Mouse (Mus musculus) heart, embryonic 14.5 days (tissue): ENCODE results near the gene Arhgap24. TPM values are rescaled to one million over a fixed set of nuclear protein-coding genes. Genes with fewer than 3 reads are reported as not detected.

Experiments
- ATAC-seq: fragments of 200-750 bp; cut with Nextera tagmentation; 2 replicates; pipeline ENCODE4 v1.8.0; 2017; ENCODE audit warnings: low read depth, moderate TSS enrichment; ENCODE audit not compliant: insufficient number of reproducible peaks, insufficient read depth, low FRiP score
- H3K27ac ChIP-seq, 2 experiments: fragments of 200-500 bp in 1 of 2; fragments of 300-500 bp in 1 of 2; sonication (generic) in 1 of 2; replicated peaks in 1 of 2; 2 replicates each; pipeline ENCODE4 v1.5.1; 2012 to 2014; ENCODE audit warnings: low read depth in 2 of 2, low read length in 2 of 2, control low read depth in 1 of 2, mild to moderate bottlenecking in 1 of 2, mixed read lengths in 1 of 2; ENCODE audit not compliant: control insufficient read depth in 1 of 2, insufficient read depth in 1 of 2
- H3K27me3 ChIP-seq: fragments of 300-500 bp; sonication (generic); 2 replicates; pipeline ENCODE4 v1.6.1; 2014; ENCODE audit warnings: mild to moderate bottlenecking, low read length, control low read depth; ENCODE audit not compliant: control insufficient read depth, insufficient read depth
- H3K36me3 ChIP-seq: fragments of 300-500 bp; sonication (generic); 2 replicates; pipeline ENCODE4 v1.6.1; 2014; ENCODE audit warnings: mild to moderate bottlenecking, control low read depth, low read length, mixed read lengths; ENCODE audit not compliant: control insufficient read depth, insufficient read depth
- H3K4me1 ChIP-seq, 2 experiments: fragments of 200-500 bp in 1 of 2; fragments of 300-500 bp in 1 of 2; sonication (generic) in 1 of 2; 2 replicates each; pipeline ENCODE4 v1.6.1; 2012 to 2014; ENCODE audit warnings: low read length in 2 of 2, control low read depth in 1 of 2, mixed read lengths in 1 of 2; ENCODE audit not compliant: control insufficient read depth in 2 of 2, insufficient read depth in 2 of 2
- H3K4me2 ChIP-seq: fragments of 300-500 bp; sonication (generic); 2 replicates; pipeline ENCODE4 v1.6.1; 2014; ENCODE audit warnings: mild to moderate bottlenecking, low read length
- H3K4me3 ChIP-seq, 2 experiments: fragments of 200-500 bp in 1 of 2; fragments of 300-500 bp in 1 of 2; sonication (generic) in 1 of 2; 2 replicates each; pipeline ENCODE4 v1.5.1; 2012 to 2014; ENCODE audit warnings: low read length in 2 of 2, mild to moderate bottlenecking in 2 of 2, control low read depth in 1 of 2, low read depth in 1 of 2, moderate library complexity in 1 of 2; ENCODE audit not compliant: control insufficient read depth in 1 of 2, insufficient read depth in 1 of 2
- H3K9ac ChIP-seq: fragments of 300-500 bp; sonication (generic); 2 replicates; pipeline ENCODE4 v1.6.1; 2014; ENCODE audit warnings: mild to moderate bottlenecking, low read length
- H3K9me3 ChIP-seq: fragments of 300-500 bp; sonication (generic); 2 replicates; pipeline ENCODE4 v1.6.1; 2016; ENCODE audit warnings: low read length, control low read depth; ENCODE audit not compliant: control insufficient read depth
- WGBS: fragments of 180-500 bp; shearing (Covaris S2); extraction: QIAGEN DNeasy Blood & Tissue Kit; methylation state at CpG from one replicate; pipeline ENCODE4 v1.1.7; 2014; 5-methylcytosine and 5-hydroxymethylcytosine counted together
- polyA plus RNA-seq: library from polyadenylated mRNA; unstranded; fragments of >200 nt; fragmentation: Nextera tagmentation; extraction: Ambion mirVana; gene quantifications from 2 replicates; pipeline ENCODE4 v1.2.1, GENCODE M21; 2014

The Arhgap24 gene
- polyA plus RNA-seq, 1 experiment from 2014 or later: 14.7 TPM

DNA sequence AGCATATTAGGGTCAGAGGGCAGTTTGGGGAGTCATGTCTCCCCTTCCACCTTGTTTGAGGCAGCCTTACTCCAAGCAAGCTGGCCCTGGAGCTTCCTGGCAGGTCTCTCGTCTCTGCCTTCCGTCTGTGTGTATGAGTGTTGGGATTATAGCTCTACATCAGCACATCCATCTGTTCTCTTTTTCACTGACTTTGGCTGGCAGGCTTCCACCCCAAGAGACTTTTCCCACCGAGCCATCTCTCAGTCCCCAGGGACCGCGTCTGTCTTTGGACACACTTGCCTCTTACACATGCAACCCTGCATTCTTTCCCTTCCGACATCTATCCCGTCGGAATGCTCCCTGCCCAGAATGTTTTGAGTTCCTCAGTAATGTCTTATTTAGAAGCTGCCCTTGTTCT lies 267.8 kb downstream of the Arhgap24 start:
- WGBS: 25% methylated on average over 8 of the region's 8 CpGs
- no peak for ATAC-seq

DNA sequence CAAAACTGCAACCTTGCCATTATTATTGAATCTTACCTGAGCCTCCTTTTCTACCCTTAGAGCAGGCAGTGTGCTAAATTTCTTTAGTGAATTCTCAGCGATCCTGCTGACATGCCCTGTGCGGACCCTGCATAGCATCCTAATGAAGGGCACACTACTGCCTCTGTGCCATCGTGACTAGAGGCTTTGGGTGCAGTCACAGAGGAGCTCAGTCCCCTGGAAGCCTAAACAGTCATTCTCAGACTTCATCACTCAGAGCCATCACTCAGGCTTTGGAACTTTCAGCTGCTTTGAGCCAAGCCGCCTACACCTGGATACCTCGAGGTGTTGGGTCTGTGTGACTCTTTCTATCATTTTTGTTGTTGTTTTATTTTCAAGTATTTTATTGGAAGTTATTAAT lies 269.5 kb downstream of the Arhgap24 start:
- Histone ChIP-seq H3K9me3 (no peaks in the 10 kb centered on the region), H3K27me3 (no peaks in the 10 kb centered on the region), H3K4me1 (peaks cover 8 to 21% of the 10 kb centered on the region in 2 experiments), H3K9ac (no peak overlapping the region), H3K27ac (no peak overlapping the region), H3K4me3 (no peak overlapping the region), H3K4me2 (no peak overlapping the region), H3K36me3 (no peaks in the 10 kb centered on the region)
- ATAC-seq: no peak
- 72% methylated on average over 5 of the region's 5 CpGs for WGBS

More for the DNA sequence above, 267.8 kb downstream of the Arhgap24 start:
- Histone ChIP-seq H3K36me3 (no peaks in the 10 kb centered on the region), H3K27me3 (no peaks in the 10 kb centered on the region), H3K9ac (no peak overlapping the region), H3K27ac (no peak overlapping the region), H3K4me1 (peaks cover 8 to 21% of the 10 kb centered on the region in 2 experiments), H3K4me2 (no peak overlapping the region; the same call in 1 of the 2 replicates), H3K4me3 (no peak overlapping the region), H3K9me3 (no peaks in the 10 kb centered on the region)

GRCm38 (mm10) chr5:102751661-102752307 lies 270.6 kb downstream of the Arhgap24 start:
- ATAC-seq: no peak
- WGBS: 15% methylated on average over 5 of the region's 5 CpGs
- Histone ChIP-seq H3K9me3 (no peaks in the 10 kb centered on the region), H3K27me3 (no peaks in the 10 kb centered on the region), H3K4me1 (peaks cover 9 to 28% of the 10 kb centered on the region in 2 experiments), H3K4me3 (no peak overlapping the region), H3K27ac (peak overlapping the region; percentile 17 to 70), H3K4me2 (peak overlapping the region; percentile 40), H3K9ac (no peak overlapping the region), H3K36me3 (no peaks in the 10 kb centered on the region)

- no peak overlapping the region for H3K4me3 ChIP-seq
- H3K27me3 ChIP-seq: no peaks in the 10 kb centered on the region
- H3K4me2 ChIP-seq: peak overlapping the region; percentile 40
- no peak for ATAC-seq
- H3K4me1 ChIP-seq: peaks cover 9 to 33% of the 10 kb centered on the region in 2 experiments
- H3K9me3 ChIP-seq: no peaks in the 10 kb centered on the region
- no peaks in the 10 kb centered on the region for H3K36me3 ChIP-seq
- WGBS: 3% methylated on average over 2 of the region's 2 CpGs
- peak overlapping the region; percentile 17 to 70; a peak in 3 of 4 replicates for H3K27ac ChIP-seq
- no peak overlapping the region for H3K9ac ChIP-seq
Measured at GRCm38 (mm10) chr5:102752308-102752663, 271.1 kb downstream of the Arhgap24 start.

DNA sequence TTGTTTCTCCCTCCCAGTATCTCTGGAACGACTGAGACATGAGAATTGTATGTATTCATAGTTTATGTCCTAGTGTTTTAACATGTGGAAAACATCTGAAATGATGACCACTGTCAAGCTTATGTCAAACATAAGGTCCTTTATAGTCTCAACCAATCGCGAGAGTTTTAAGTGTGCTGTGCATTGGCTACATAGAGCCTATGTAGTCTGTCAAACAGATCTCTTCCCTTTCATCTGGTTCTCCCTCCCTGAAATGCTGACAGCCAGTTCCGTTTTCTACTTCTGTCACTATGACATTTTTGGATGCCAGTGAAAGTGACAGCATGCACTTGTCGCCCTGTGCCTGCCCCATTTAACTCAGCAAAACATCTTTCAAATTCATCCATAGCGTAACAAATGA lies 275.8 kb downstream of the Arhgap24 start:
- Histone ChIP-seq H3K9me3 (no peaks in the 10 kb centered on the region), H3K9ac (no peak overlapping the region), H3K4me3 (no peak overlapping the region), H3K27me3 (no peaks in the 10 kb centered on the region), H3K4me2 (no peak overlapping the region), H3K36me3 (no peaks in the 10 kb centered on the region), H3K4me1 (peaks cover 2 to 25% of the 10 kb centered on the region in 2 experiments; a peak in 3 of 4 replicates), H3K27ac (peak overlapping the region in 1 of 2 experiments; percentile 50; a peak in 1 of 4 replicates)
- WGBS: 32% methylated on average over 6 of the region's 6 CpGs
- no peak for ATAC-seq

- Histone ChIP-seq H3K27ac (no peak overlapping the region), H3K4me3 (no peak overlapping the region), H3K9me3 (no peaks in the 10 kb centered on the region), H3K4me1 (peaks cover 9 to 24% of the 10 kb centered on the region in 2 experiments), H3K27me3 (no peaks in the 10 kb centered on the region), H3K9ac (no peak overlapping the region), H3K36me3 (no peaks in the 10 kb centered on the region), H3K4me2 (no peak overlapping the region)
- WGBS: 64% methylated on average over 10 of the region's 10 CpGs
- ATAC-seq: no peak
Measured at GRCm38 (mm10) chr5:102765694-102766093, 284.5 kb downstream of the Arhgap24 start.

DNA sequence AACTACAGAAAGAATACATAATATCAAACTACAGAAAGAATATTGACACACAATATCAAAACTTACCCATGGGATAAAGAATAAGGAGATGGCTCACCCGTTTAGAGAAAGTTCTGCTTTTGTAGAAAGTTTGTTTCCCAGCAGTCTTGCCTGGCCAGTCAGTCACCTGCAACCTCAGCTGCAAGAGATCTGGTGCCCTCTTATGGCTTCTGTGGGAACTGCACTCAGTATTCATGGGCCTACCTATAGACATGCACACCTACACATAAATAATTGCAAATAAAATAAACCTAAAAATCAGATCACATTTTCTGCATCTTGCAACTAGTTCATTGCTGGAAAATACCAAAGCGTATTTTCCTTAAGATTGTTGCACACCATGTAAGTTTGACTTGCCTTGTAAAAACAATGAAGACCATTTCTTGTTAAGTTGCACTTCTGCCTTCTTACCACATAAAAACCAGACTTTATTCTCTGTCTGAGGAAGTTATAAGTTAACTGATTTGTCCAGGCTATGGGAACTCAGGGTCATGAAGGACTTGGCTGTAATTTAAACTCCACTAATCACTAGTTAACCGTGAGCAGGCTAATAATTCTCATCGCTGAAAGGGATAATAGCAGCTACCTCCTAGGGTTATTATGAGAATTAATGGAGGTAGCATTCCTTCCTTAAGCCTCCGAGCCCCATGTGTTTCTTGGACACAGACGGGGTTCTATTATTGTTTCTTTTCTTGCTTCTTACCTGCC lies 285.3 kb downstream of the Arhgap24 start:
- Histone ChIP-seq H3K4me3 (no peak overlapping the region), H3K27ac (no peak overlapping the region), H3K4me1 (peaks cover 9 to 24% of the 10 kb centered on the region in 2 experiments), H3K9me3 (no peaks in the 10 kb centered on the region), H3K27me3 (no peaks in the 10 kb centered on the region), H3K4me2 (no peak overlapping the region), H3K9ac (no peak overlapping the region), H3K36me3 (no peaks in the 10 kb centered on the region)
- ATAC-seq: no peak
- WGBS: 84% methylated on average over 6 of the region's 6 CpGs
